Mouse (Mus musculus): ENCODE data around the gene Myadm. TPM values are rescaled to one million over a fixed set of nuclear protein-coding genes. Genes with fewer than 3 reads are reported as not detected.
A peak's percentile ranks its signal among the peaks of the same experiment; 100 is the strongest.

Myadm gene
- polyA plus RNA-seq, 1 experiment from 2014 or later: 38.0 TPM

DNA sequence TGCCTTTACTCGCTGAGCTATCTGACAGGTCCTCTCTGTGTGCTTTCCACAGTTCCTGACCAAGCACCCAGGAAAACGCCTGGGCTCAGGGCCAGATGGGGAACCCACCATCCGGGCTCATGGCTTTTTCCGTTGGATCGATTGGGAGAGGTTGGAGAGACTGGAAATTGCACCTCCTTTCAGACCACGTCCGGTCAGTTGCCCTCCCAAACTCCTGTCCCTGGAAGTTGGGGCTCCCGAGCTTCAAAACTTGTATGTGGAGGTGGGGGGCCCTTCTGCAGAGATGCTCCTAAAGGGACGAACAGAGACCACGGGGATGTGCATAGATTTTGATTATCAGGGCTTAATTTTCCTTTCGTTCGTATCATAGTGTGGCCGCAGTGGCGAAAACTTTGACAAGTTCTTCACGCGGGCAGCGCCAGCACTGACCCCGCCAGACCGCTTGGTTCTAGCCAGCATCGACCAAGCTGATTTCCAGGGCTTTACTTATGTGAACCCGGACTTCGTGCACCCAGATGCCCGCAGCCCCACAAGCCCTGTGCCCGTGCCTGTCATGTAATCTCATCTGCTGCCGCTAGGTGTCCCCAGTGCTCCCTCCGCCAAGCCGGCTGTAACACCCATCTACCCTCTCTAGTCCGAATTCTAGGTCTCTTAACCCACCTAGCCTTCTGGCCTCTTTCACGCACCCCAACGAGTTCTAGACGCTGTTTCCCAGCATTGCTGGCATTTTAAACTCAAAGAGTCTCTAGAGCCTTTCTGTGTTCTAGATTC, 41.1 kb downstream of the Myadm start:
- no peaks in the 10 kb centered on the region for H3K36me3 ChIP-seq
- no peaks in the 10 kb centered on the region for H3K27me3 ChIP-seq
- no peaks in the 10 kb centered on the region for H3K9me3 ChIP-seq
- peak overlapping the region; percentile 23; the same call in 1 of the 2 replicates for H3K4me2 ChIP-seq (replicated peaks)
- H3K27ac ChIP-seq: no peak overlapping the region
- 20% methylated on average over 31 of the region's 31 CpGs for WGBS
- no peak overlapping the region for H3K4me3 ChIP-seq
- H3K9ac ChIP-seq: no peak overlapping the region
- ATAC-seq (ENCODE audit: insufficient number of reproducible peaks, insufficient read depth, low FRiP score, low TSS enrichment): no peak
- peaks cover 13% of the 10 kb centered on the region; the same call in 1 of the 2 replicates for H3K4me1 ChIP-seq

DNA sequence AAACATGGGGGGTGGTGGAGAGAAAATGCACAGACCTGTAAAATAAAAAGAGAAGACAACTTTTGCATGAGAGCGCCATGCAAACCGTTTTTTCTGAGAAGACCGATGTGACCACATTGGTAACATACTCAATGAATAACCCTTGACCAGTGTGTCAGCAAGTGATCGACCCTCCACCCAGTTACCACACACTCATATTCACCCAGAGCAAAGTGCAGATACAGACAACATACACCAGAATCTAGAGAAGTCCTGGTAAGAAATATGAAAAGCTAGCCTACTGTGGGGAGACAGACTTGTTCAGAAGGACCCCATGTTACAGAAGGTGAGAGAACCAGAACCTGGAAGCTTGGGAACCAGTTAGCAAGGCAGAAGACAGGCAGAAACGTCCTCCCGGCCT, 42.3 kb downstream of the Myadm start:
- H3K27ac ChIP-seq: peak overlapping the region; percentile 92
- H3K27me3 ChIP-seq: no peaks in the 10 kb centered on the region
- H3K4me2 ChIP-seq (replicated peaks): peak overlapping the region; percentile 70
- H3K36me3 ChIP-seq: no peaks in the 10 kb centered on the region
- H3K4me1 ChIP-seq: peaks cover 13% of the 10 kb centered on the region; the same call in 1 of the 2 replicates
- peak overlapping the region; percentile 63; the same call in 1 of the 2 replicates for H3K4me3 ChIP-seq
- H3K9me3 ChIP-seq: no peaks in the 10 kb centered on the region
- WGBS: 51% methylated on average over 6 of the region's 6 CpGs
- no peak overlapping the region for H3K9ac ChIP-seq
- ATAC-seq (ENCODE audit: insufficient number of reproducible peaks, insufficient read depth, low FRiP score, low TSS enrichment): peak; percentile 13; the same call in 1 of the 2 replicates

DNA sequence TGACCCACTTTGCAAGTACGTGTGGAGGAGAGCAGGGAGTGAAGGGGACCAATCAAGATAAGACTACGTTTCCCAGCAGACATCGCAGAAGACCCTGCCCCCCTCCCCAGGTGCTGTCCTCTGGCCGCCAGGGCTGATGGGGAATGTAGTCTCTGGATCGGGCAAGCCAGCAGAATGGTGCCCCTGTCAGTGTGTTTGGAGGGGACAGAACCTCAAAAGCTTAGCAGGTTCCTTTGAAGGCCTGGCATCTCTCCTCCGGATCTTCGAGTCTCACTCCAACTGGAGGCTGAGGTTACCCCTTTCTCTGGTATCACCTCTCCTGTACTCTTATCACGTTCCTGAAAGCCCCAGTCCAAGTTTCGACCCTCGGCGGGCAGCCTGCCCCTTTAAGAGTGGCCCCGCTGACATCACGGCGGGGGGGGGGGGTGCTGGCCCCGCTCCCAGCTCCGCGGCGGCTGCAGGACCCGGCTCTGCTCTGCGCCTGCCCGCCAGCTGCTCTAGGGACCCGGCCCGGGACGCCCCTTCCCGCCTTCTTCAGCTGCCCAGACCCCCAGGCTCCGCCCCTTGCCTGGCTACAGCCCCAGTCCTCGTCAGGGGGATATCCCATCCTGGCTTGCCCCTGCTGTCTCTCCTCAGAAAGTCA, 42.8 kb downstream of the Myadm start:
- H3K9ac ChIP-seq: peak overlapping the region; percentile 73
- WGBS: under 1% methylated on average over 17 of the region's 27 CpGs
- peak overlapping the region; percentile 92 for H3K27ac ChIP-seq
- no peaks in the 10 kb centered on the region for H3K27me3 ChIP-seq
- H3K9me3 ChIP-seq: no peaks in the 10 kb centered on the region
- H3K4me3 ChIP-seq: peak overlapping the region; percentile 63
- no peaks in the 10 kb centered on the region; the same call in 1 of the 2 replicates for H3K36me3 ChIP-seq
- H3K4me1 ChIP-seq: peaks cover 13% of the 10 kb centered on the region; the same call in 1 of the 2 replicates
- peak overlapping the region; percentile 70 for H3K4me2 ChIP-seq (replicated peaks)
- peak; percentile 92 for ATAC-seq (ENCODE audit: insufficient number of reproducible peaks, insufficient read depth, low FRiP score, low TSS enrichment)

DNA sequence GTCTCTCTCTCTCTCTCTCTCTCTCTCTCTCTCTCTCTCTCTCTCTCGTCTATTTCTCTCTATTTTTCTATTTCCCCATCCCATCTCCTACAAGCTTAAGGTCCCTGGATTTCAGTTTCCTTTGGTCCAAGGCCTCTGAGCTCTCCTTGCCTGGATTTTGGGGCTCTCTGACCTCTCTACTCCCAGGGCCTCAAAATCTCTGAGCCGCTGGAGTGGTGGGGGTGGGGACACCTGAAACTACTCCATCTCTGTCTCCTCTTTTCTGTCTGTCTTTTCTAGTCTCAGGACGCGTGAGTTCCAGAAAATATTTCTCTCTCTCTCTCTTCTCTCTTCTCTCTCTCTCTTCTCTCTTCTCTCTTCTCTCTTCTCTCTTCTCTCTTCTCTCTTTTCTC, 43.3 kb downstream of the Myadm start:
- H3K9ac ChIP-seq: peak overlapping the region; percentile 73
- peak overlapping the region; percentile 70 for H3K4me2 ChIP-seq (replicated peaks)
- peak overlapping the region; percentile 92 for H3K27ac ChIP-seq
- H3K4me3 ChIP-seq: peak overlapping the region; percentile 63
- no peaks in the 10 kb centered on the region; the same call in 1 of the 2 replicates for H3K36me3 ChIP-seq
- no peaks in the 10 kb centered on the region for H3K27me3 ChIP-seq
- WGBS: 1% methylated on average over 4 of the region's 4 CpGs
- peaks cover 13% of the 10 kb centered on the region; the same call in 1 of the 2 replicates for H3K4me1 ChIP-seq
- H3K9me3 ChIP-seq: no peaks in the 10 kb centered on the region
- ATAC-seq (ENCODE audit: insufficient number of reproducible peaks, insufficient read depth, low FRiP score, low TSS enrichment): no peak

DNA sequence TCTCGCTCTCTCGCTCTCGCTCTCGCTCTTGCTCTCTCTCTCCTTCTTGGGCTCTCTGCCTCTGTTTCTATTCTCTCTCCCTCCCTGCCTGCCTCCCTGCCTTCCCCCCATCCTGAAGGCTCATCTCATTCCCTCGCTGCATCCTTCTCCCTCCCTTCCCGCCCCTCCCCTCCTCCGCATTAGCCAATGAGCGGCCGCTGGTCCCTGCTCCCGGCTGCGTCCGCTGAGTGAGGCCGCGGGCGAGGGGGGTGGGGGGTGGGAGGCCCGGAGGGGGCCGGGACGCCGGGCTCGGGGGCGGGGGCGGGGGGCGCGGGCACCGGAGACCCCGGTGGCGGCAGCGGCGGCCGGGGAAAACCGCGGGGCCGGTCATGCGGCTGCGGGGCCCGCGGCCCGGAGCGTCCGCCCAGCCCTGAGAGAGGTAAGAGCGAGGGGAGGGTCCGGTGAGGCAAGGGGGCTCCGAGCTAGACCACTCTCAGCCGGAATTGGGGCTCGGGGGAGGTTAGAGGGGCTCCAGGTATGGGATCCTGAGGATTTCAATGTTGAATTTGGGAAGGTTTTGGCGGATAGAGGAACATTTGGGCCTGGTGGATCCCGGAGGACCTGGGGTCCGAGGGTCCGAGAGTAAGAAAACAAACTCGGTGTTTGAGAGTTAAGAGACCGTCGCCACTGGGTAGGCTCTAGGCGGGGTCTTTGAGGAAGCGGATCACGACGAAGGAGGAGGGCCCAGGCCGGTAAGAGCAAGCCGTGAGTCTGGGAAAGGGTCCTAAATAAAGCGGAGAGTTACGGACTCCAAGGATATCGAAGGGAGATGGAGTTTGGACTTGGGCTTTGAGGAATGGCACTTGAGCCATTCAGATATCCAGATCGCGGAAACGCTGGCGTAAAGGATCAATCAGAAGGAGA, 44.0 kb downstream of the Myadm start, which contains the start of gene Cacng7:
Gene Cacng7 (plus strand): TSS at position 337 of the 903 bp plus-strand sequence.
- ATAC-seq (ENCODE audit: insufficient number of reproducible peaks, insufficient read depth, low FRiP score, low TSS enrichment): peak; percentile 61
- under 1% methylated on average over 64 of the region's 65 CpGs for WGBS

DNA sequence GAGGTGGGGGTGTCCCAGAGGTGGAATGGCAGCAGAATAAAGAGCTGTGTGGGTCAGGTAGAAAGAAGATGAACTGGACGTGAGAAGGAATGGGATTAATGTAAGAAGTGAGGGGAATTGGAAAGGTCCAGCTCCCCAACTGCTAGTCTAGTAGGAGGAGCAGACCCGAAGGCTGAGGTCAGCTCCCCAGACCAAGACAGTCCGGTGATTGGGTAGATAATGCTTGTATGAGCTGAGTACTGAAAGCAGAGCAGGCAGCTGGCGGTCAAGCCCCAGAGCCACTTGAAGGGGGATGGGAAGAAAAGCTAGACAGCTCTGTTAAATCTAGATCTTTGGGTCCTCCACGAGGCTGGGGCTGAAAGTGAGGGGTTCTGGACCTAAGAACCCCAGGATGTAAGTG, 44.7 kb downstream of the Myadm start:
- peak overlapping the region; percentile 92 for H3K27ac ChIP-seq
- H3K9me3 ChIP-seq: no peaks in the 10 kb centered on the region
- peak overlapping the region; percentile 73 for H3K9ac ChIP-seq
- 9% methylated on average over 5 of the region's 5 CpGs for WGBS
- peak overlapping the region; percentile 63 for H3K4me3 ChIP-seq
- ATAC-seq (ENCODE audit: insufficient number of reproducible peaks, insufficient read depth, low FRiP score, low TSS enrichment): no peak
- peaks cover 13% of the 10 kb centered on the region; the same call in 1 of the 2 replicates for H3K4me1 ChIP-seq
- H3K4me2 ChIP-seq (replicated peaks): peak overlapping the region; percentile 70
- H3K27me3 ChIP-seq: no peaks in the 10 kb centered on the region
- H3K36me3 ChIP-seq: peaks cover 6% of the 10 kb centered on the region; the same call in 1 of the 2 replicates

More for the DNA sequence above, 44.0 kb downstream of the Myadm start, which contains the start of gene Cacng7:
- Histone ChIP-seq H3K4me2 (replicated peaks) (peak within 1 kb of the TSS; percentile 70), H3K9me3 (no peaks in the 10 kb centered on the region), H3K36me3 (peaks cover under 1% of the 10 kb centered on the region; the same call in 1 of the 2 replicates), H3K4me3 (peak within 1 kb of the TSS; percentile 63), H3K9ac (peak within 1 kb of the TSS; percentile 73), H3K27me3 (no peaks in the 10 kb centered on the region), H3K27ac (peak within 1 kb of the TSS; percentile 92), H3K4me1 (peaks cover 13% of the 10 kb centered on the region; the same call in 1 of the 2 replicates)

DNA sequence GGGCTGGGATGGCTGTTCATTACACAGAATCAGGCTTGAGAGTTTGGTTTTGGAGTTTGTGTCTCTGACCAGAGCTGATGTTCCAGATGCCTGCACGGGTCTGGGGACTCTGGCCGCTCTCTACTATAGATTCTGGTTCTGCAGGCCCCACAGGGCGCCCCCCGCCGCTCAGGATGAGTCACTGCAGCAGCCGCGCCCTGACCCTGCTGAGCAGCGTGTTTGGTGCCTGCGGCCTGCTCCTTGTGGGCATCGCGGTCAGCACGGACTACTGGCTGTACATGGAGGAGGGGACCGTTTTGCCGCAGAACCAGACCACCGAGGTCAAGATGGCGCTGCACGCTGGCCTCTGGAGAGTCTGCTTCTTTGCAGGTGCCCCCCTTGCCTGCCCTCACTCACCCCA, 47.5 kb downstream of the Myadm start:
- 60% methylated on average over 17 of the region's 17 CpGs for WGBS
- ATAC-seq (ENCODE audit: insufficient number of reproducible peaks, insufficient read depth, low FRiP score, low TSS enrichment): no peak
- no peak overlapping the region for H3K4me3 ChIP-seq
- no peaks in the 10 kb centered on the region for H3K27me3 ChIP-seq
- no peak overlapping the region for H3K4me2 ChIP-seq (replicated peaks)
- H3K9ac ChIP-seq: no peak overlapping the region
- peaks cover 8% of the 10 kb centered on the region; the same call in 1 of the 2 replicates for H3K4me1 ChIP-seq
- peaks cover 28% of the 10 kb centered on the region for H3K36me3 ChIP-seq
- no peak overlapping the region for H3K27ac ChIP-seq
- no peaks in the 10 kb centered on the region for H3K9me3 ChIP-seq

DNA sequence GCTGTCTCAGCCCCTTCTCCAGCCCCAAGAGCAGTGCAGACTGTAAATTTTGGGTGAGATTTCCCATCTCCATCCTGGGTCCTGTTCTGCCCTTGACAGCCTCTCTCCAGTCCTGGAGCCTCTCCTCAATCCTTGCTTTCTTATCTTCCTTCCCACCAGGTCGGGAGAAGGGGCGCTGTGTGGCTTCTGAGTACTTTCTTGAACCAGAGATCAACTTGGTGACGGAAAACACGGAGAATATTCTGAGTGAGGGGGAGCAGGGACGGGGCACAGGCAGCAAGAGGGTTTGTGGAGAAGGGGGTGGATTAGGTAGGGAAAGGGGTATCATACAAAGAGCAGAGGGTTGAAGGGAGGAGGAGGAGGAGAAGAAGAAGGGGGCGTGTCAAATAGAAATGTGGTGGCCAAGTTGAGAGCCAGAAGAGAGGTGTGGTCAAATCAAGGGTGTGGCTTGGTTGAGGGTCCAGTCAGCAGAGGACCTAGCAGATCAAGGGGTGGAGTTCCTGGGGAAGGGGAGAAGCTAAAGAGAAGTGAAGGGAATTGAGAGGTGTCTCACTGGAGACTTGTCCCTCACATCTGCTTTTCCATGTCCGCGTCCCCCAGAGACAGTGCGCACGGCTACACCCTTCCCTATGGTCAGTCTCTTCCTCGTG, 49.5 kb downstream of the Myadm start:
- WGBS: 81% methylated on average over 11 of the region's 11 CpGs
- Histone ChIP-seq H3K27me3 (no peaks in the 10 kb centered on the region), H3K36me3 (peaks cover 39% of the 10 kb centered on the region), H3K9ac (no peak overlapping the region), H3K4me2 (replicated peaks) (no peak overlapping the region), H3K9me3 (no peaks in the 10 kb centered on the region), H3K4me3 (no peak overlapping the region), H3K4me1 (peaks cover 7% of the 10 kb centered on the region; the same call in 1 of the 2 replicates), H3K27ac (no peak overlapping the region)
- ATAC-seq (ENCODE audit: insufficient number of reproducible peaks, insufficient read depth, low FRiP score, low TSS enrichment): no peak

DNA sequence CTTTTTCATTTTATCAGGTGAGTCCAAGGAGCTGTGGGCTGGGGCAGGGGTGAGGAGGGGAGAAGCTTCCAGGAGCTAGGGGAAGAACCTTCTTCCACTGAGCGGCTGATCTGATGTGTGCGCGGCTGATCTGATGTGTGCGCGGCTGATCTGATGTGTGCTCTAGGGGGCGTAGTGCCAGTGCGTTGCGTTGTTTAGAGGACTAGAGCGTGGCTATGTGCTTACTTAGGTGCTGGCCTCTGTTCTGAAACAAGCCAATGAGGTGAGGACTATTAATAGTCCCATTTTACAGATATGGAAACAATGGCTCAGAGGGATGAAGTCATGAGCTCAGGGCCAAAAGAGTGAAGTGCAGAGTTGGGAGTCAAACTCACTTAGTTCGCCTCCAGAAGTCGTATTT, 50.1 kb downstream of the Myadm start:
- peaks cover 44% of the 10 kb centered on the region for H3K36me3 ChIP-seq
- peaks cover under 1% of the 10 kb centered on the region; the same call in 1 of the 2 replicates for H3K4me1 ChIP-seq
- no peak overlapping the region for H3K9ac ChIP-seq
- 91% methylated on average over 11 of the region's 11 CpGs for WGBS
- no peak overlapping the region for H3K27ac ChIP-seq
- no peak overlapping the region for H3K4me3 ChIP-seq
- H3K27me3 ChIP-seq: no peaks in the 10 kb centered on the region
- no peak overlapping the region for H3K4me2 ChIP-seq (replicated peaks)
- no peaks in the 10 kb centered on the region for H3K9me3 ChIP-seq
- ATAC-seq (ENCODE audit: insufficient number of reproducible peaks, insufficient read depth, low FRiP score, low TSS enrichment): no peak

DNA sequence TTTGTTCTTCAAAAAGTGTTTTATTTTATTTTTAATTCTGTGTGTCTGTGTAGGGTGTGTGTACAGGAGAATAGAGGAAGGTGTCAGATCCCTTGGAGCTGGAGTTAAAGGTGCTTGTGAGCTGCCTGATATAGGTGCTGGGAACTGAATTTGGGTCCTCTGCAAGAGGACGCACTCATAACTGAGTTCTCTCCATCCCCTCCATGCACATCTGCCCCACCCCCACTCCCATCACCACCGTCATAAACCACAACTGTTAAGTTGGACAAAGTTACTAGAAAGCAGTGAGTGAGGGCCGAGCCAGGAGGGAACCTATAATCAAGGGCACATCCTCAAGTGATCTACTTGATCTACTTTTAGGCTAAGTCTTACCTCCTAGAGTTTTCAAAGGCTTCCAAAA, 55.0 kb downstream of the Myadm start:
- Histone ChIP-seq H3K27ac (no peak overlapping the region), H3K9ac (no peak overlapping the region), H3K36me3 (peaks cover 71% of the 10 kb centered on the region), H3K4me1 (no peaks in the 10 kb centered on the region), H3K27me3 (no peaks in the 10 kb centered on the region), H3K4me3 (no peak overlapping the region), H3K4me2 (replicated peaks) (no peak overlapping the region), H3K9me3 (no peaks in the 10 kb centered on the region)
- no peak for ATAC-seq (ENCODE audit: insufficient number of reproducible peaks, insufficient read depth, low FRiP score, low TSS enrichment)
- WGBS: 94% methylated on average over 3 of the region's 3 CpGs

All from embryonic facial prominence, embryonic 12.5 days (tissue).